Mouse (Mus musculus) intestine, embryonic 15.5 days (tissue): Measurements from ENCODE around the gene Arhgap15. TPM values are rescaled to one million over a fixed set of nuclear protein-coding genes. Genes with fewer than 3 reads are reported as not detected.

Experiments
- polyA plus RNA-seq: library from polyadenylated mRNA; unstranded; fragments of >200 nt; fragmentation: Nextera tagmentation; extraction: Ambion mirVana; gene quantifications from 2 replicates; pipeline ENCODE4 v1.2.1, GENCODE M21; 2015

The Arhgap15 gene
- polyA plus RNA-seq, 1 experiment from 2014 or later: 1.6 TPM

Other genes with a start within 250 kb of the Arhgap15 start
- 5.6 and 5.7 TPM in 2 replicates for gene Kynu, start 193.5 kb upstream of the Arhgap15 start, polyA plus RNA-seq